Mouse (Mus musculus): ENCODE results near the gene Tbca. TPM values are rescaled to one million over a fixed set of nuclear protein-coding genes. Genes with fewer than 3 reads are reported as not detected.
A peak's percentile ranks its signal among the peaks of the same experiment; 100 is the strongest.

Tbca gene
- 227 and 245 TPM in 2 replicates for polyA plus RNA-seq (2016; fragmentation: Nextera tagmentation; extraction: Ambion mirVana)

DNA sequence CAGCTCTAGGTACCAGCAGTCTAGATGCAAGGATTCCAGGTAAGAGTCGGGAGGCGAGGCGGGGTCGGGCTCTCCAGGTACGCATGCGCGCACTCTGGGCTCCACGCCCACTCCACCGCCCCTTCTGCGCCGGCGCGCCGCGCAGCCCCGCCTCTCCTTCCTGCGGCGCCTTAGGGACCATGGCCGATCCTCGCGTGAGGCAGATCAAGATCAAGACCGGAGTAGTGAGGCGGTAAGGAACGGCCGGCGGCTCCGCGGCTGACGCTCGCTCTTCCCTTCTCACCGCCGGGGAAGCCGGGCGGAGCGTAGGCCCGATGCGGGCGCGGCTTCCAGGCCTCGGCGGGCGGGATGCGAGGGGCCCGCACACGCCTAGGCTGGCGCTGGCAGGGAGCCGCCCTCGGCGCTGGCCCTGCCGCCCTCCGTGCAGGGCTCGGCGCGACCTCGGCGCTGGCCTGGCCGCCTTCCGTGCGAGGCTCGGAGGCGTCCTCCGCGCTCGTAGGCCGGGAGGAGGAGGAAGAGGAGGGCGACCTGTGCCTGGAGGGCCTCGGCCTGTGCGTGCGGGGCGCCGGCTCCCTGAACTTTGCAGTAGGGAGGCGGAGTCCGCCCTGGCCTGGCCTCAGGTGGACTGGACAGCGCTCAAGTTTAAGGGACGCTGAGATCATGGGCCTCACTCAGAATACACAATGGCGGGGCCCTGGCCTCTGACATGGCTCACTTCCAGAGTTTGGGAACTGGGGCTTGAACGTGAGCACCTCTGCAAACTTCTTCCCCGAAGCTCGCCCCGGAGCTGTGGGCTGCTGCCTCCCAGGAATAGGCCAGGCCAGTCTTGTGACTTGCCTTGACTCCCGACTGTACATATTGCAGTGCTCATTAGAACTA is at the start of gene Tbca:
Gene Tbca, plus strand, starts transcription at position 140 of the 879 bp plus-strand sequence.
- WGBS, result under 1% methylated on average over 76 of the region's 81 CpGs
- H3K36me3 ChIP-seq, result no peaks in the 10 kb centered on the region
- H3K27me3 ChIP-seq (ENCODE audit: low read depth, poor library complexity, severe bottlenecking), result peaks cover 13% of the 10 kb centered on the region
- no peaks in the 10 kb centered on the region for H3K9me3 ChIP-seq (replicated peaks)
- peaks cover 20% of the 10 kb centered on the region for H3K4me1 ChIP-seq
- H3K27ac ChIP-seq (replicated peaks), result peak within 1 kb of the TSS; percentile 94
- peak; percentile 91 for DNase-seq (ENCODE audit: low spot score)
- peak within 1 kb of the TSS; percentile 88 for H3K4me3 ChIP-seq

DNA sequence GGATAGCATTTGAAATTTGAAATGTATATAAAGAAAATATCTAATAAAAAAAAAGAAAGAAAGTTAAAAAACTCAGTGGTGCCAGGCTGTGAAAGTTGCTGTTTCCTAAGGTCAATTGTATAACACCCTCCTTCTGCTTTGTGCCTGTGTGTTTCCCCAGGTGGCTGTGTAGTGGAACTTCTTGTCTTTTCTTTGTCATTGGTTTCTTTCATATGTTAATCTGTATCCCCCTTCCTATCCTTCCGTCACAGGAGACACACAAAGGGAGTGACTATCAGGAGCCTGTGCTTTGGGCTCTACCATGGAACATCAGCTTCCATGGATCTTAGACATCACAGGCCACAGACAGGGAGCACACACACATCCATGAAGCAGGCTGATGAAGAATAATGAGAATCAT is 43.5 kb upstream of the Tbca start:
- no peak for DNase-seq (ENCODE audit: low spot score)
- Histone ChIP-seq H3K27me3 (ENCODE audit: low read depth, poor library complexity, severe bottlenecking) (no peaks in the 10 kb centered on the region), H3K4me1 (no peaks in the 10 kb centered on the region), H3K9me3 (replicated peaks) (no peaks in the 10 kb centered on the region), H3K36me3 (no peaks in the 10 kb centered on the region), H3K27ac (replicated peaks) (no peak overlapping the region), H3K4me3 (no peak overlapping the region)
- WGBS, result 20% methylated on average over 1 of the region's 1 CpGs

GRCm38 (mm10) chr13:94765852-94766251 is 22.9 kb upstream of the Tbca start:
- 88% methylated on average over 12 of the region's 12 CpGs for WGBS
- Histone ChIP-seq H3K27ac (replicated peaks) (no peak overlapping the region), H3K36me3 (no peaks in the 10 kb centered on the region)

GRCm38 (mm10) chr13:94768460-94769154 is 20.1 kb upstream of the Tbca start:
- Histone ChIP-seq H3K27me3 (ENCODE audit: low read depth, poor library complexity, severe bottlenecking) (no peaks in the 10 kb centered on the region), H3K36me3 (no peaks in the 10 kb centered on the region), H3K4me1 (0 out of 2 replicates have a peak, but pooled peaks cover 3% of the 10 kb centered on the region), H3K9me3 (replicated peaks) (no peaks in the 10 kb centered on the region), H3K27ac (replicated peaks) (no peak overlapping the region), H3K4me3 (no peak overlapping the region)
- no peak for DNase-seq (ENCODE audit: low spot score)
- 83% methylated on average over 3 of the region's 3 CpGs for WGBS

More at GRCm38 (mm10) chr13:94765852-94766251, 22.9 kb upstream of the Tbca start:
- Histone ChIP-seq H3K9me3 (replicated peaks) (no peaks in the 10 kb centered on the region), H3K27me3 (ENCODE audit: low read depth, poor library complexity, severe bottlenecking) (no peaks in the 10 kb centered on the region), H3K4me1 (0 out of 2 replicates have a peak, but pooled peaks cover 3% of the 10 kb centered on the region), H3K4me3 (no peak overlapping the region)
- no peak for DNase-seq (ENCODE audit: low spot score)

DNA sequence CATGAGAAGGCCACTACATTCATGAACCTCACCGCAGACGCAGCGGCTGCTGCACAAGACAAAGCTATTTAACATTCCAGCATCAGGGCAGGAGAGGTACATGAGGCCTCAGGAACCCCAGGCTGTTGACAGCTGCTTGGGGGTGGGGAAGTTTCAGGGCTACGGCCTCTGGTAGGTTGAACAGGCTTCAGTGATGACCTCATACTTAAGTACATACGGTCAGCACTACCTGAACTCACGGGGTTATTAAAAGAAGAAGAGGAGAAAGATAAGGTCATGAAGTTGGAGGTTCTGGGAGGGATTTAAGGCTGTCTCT is 19.6 kb upstream of the Tbca start:
- WGBS, result 77% methylated on average over 6 of the region's 6 CpGs
- no peak for DNase-seq (ENCODE audit: low spot score)
- Histone ChIP-seq H3K27ac (replicated peaks) (no peak overlapping the region), H3K27me3 (ENCODE audit: low read depth, poor library complexity, severe bottlenecking) (no peaks in the 10 kb centered on the region), H3K36me3 (no peaks in the 10 kb centered on the region), H3K4me3 (no peak overlapping the region), H3K4me1 (0 out of 2 replicates have a peak, but pooled peaks cover 3% of the 10 kb centered on the region), H3K9me3 (replicated peaks) (no peaks in the 10 kb centered on the region)

DNA sequence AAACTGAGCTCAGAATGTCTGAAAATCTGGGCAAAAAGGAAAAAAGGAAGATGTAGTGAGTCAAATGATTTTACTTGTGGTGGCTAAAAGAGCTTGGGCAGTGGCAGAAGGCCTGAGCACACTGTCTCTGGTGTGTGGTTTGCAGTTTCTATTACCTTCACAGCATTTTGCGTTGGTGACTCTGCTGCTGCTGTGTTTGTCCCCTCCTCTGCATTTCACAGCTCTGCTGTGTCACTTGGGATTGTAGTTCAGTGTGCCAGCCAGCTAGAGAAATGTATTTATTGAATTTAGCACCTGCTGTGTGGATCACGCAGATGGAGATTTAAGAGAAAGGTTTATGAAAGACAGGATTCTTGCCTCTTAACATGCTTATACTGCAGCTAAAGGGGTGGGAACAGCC is 1.8 kb upstream of the Tbca start:
- Histone ChIP-seq H3K9me3 (replicated peaks) (no peaks in the 10 kb centered on the region), H3K4me1 (peaks cover 19% of the 10 kb centered on the region), H3K4me3 (no peak overlapping the region), H3K27me3 (ENCODE audit: low read depth, poor library complexity, severe bottlenecking) (peaks cover 13% of the 10 kb centered on the region), H3K27ac (replicated peaks) (no peak overlapping the region), H3K36me3 (no peaks in the 10 kb centered on the region)
- no peak for DNase-seq (ENCODE audit: low spot score)
- 79% methylated on average over 2 of the region's 2 CpGs for WGBS

GRCm38 (mm10) chr13:94794689-94795088 is 6.0 kb downstream of the Tbca start:
- 73% methylated on average over 1 of the region's 1 CpGs for WGBS
- Histone ChIP-seq H3K27me3 (ENCODE audit: low read depth, poor library complexity, severe bottlenecking) (no peaks in the 10 kb centered on the region), H3K36me3 (no peaks in the 10 kb centered on the region), H3K27ac (replicated peaks) (no peak overlapping the region), H3K4me1 (peaks cover 16% of the 10 kb centered on the region), H3K4me3 (no peak overlapping the region), H3K9me3 (replicated peaks) (no peaks in the 10 kb centered on the region)
- DNase-seq (ENCODE audit: low spot score), result no peak

DNA sequence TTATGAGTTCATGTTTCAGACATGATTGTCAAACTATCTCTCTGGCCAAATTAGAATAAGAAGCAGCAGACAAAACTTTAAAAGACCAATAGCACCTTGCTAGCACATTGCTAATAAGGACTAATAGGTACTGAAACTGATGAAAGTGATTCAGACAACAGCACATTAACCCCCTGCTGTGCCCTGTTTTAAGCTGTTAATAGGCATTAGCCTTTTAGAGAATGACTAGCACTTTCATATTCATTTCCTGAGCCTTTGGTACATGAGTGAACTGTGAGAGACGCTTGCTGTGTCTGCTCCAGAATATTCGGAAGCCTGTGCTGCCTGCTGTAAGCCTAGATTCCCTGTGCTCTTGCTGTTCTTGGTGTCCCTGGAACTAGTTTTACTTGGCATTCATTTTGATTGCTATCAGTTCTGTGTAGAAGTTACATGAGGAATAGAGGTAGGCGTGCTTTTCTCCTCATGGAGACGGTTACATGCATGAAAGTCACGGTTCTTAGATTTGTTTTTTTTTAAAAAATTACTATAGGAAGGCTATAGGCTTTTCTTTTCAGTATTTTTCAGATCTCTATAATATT is 14.9 kb downstream of the Tbca start:
- no peak overlapping the region for H3K4me3 ChIP-seq
- 85% methylated on average over 5 of the region's 5 CpGs for WGBS
- no peaks in the 10 kb centered on the region for H3K27me3 ChIP-seq (ENCODE audit: low read depth, poor library complexity, severe bottlenecking)
- H3K36me3 ChIP-seq, result no peaks in the 10 kb centered on the region
- H3K4me1 ChIP-seq, result peaks cover 15% of the 10 kb centered on the region
- no peaks in the 10 kb centered on the region for H3K9me3 ChIP-seq (replicated peaks)
- DNase-seq (ENCODE audit: low spot score), result no peak
- no peak overlapping the region for H3K27ac ChIP-seq (replicated peaks)

GRCm38 (mm10) chr13:94806315-94807179 is 17.8 kb downstream of the Tbca start:
- WGBS, result 47% methylated on average over 9 of the region's 9 CpGs
- no peaks in the 10 kb centered on the region for H3K9me3 ChIP-seq (replicated peaks)
- no peaks in the 10 kb centered on the region for H3K27me3 ChIP-seq (ENCODE audit: low read depth, poor library complexity, severe bottlenecking)
- peaks cover 15% of the 10 kb centered on the region for H3K4me1 ChIP-seq
- no peak for DNase-seq (ENCODE audit: low spot score)
- H3K27ac ChIP-seq (replicated peaks), result no peak overlapping the region
- no peak overlapping the region for H3K4me3 ChIP-seq
- H3K36me3 ChIP-seq, result peaks cover 4% of the 10 kb centered on the region; the same call in 1 of the 2 replicates

DNA sequence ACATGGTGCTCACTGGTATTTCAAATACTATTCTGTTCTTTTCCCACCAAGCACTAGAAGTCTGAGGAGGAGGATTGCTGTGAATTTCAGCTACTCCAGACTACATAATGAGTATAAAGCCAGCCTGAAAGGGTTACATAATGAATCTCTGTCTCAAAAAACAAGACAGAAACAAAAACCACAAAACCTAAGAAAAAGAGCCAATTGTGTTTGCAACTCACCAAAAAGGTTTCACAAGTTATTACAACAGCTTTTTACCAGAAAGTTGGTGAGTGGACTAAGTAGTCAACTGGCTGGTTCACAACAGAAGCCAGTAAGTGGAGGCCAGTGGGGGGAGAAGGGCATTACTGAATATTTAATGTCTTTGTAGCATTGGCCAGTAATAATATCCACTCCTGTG is 19.9 kb downstream of the Tbca start:
- no peak overlapping the region for H3K27ac ChIP-seq (replicated peaks)
- no peak for DNase-seq (ENCODE audit: low spot score)
- no peaks in the 10 kb centered on the region for H3K9me3 ChIP-seq (replicated peaks)

GRCm38 (mm10) chr13:94809724-94810123 is 21.0 kb downstream of the Tbca start:
- 53% methylated on average over 1 of the region's 1 CpGs for WGBS
- Histone ChIP-seq H3K27ac (replicated peaks) (no peak overlapping the region), H3K9me3 (replicated peaks) (no peaks in the 10 kb centered on the region), H3K27me3 (ENCODE audit: low read depth, poor library complexity, severe bottlenecking) (no peaks in the 10 kb centered on the region), H3K4me3 (no peak overlapping the region), H3K36me3 (peaks cover 4% of the 10 kb centered on the region; the same call in 1 of the 2 replicates), H3K4me1 (peaks cover 15% of the 10 kb centered on the region)
- no peak for DNase-seq (ENCODE audit: low spot score)

More for the DNA sequence above, 19.9 kb downstream of the Tbca start:
- Histone ChIP-seq H3K27me3 (ENCODE audit: low read depth, poor library complexity, severe bottlenecking) (no peaks in the 10 kb centered on the region), H3K4me3 (no peak overlapping the region), H3K4me1 (peaks cover 15% of the 10 kb centered on the region), H3K36me3 (peaks cover 4% of the 10 kb centered on the region; the same call in 1 of the 2 replicates)

GRCm38 (mm10) chr13:94811451-94811850 is 22.7 kb downstream of the Tbca start:
- Histone ChIP-seq H3K27ac (replicated peaks) (no peak overlapping the region), H3K27me3 (ENCODE audit: low read depth, poor library complexity, severe bottlenecking) (no peaks in the 10 kb centered on the region), H3K9me3 (replicated peaks) (no peaks in the 10 kb centered on the region), H3K4me1 (peaks cover 9% of the 10 kb centered on the region), H3K4me3 (no peak overlapping the region), H3K36me3 (peaks cover 4% of the 10 kb centered on the region; the same call in 1 of the 2 replicates)
- no peak for DNase-seq (ENCODE audit: low spot score)
- WGBS, result 92% methylated on average over 1 of the region's 1 CpGs
